Mouse (Mus musculus): ENCODE data around the gene Cadps.

DNA sequence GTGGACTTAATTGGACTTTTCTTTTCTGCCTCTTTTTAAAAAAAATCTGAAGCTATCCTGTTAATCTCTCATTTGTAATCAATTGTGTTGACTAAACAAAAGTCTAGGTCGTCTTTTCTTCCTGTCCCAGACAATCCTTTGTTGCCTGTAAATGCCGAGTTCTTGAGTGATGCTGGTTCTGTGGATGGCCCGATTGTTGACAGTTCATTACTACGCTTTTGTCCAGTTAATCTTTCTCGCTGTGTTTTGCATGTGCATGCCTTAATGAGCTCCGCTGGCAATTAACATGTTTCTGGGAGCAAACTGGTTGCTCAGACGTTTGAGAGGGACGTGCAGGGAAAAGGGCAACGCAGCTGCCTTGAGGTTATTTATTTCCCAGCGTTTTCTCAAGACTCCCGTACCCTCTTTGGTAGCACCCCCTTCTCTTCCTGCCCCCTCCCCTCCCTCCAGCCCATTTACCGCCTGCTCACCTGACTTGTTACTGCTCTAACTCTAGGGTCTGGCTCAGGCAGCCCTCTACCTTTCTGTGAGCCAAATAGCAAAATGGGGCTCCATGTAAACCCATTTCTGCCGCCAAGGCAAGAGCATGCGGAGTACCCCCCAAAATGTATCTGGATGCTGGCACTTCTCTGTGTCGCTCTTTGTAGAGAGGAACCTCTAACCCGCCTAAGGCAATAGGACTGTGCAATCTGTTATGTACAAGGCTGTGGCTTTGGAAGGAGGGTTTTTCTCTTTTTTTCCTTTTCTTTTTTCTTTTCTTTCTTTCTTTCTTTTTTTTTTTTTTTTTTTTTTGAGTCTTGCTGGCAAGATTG lies 484.7 kb downstream of the Cadps start:
- TF ChIP-seq CTCF (IDR thresholded peaks at IDR 0.05; ENCODE audit: borderline replicate concordance, control insufficient read depth, extremely low read depth, insufficient read depth, low read length, poor library complexity) (no peak), POLR2A (IDR thresholded peaks at IDR 0.05; ENCODE audit: control insufficient read depth, extremely low read depth, insufficient read depth, low read length, poor library complexity) (no peak)
